Mouse (Mus musculus): ENCODE measurements around the gene Coro6. TPM values are rescaled to one million over a fixed set of nuclear protein-coding genes. Genes with fewer than 3 reads are reported as not detected.
A peak's percentile ranks its signal among the peaks of the same experiment; 100 is the strongest.

The Coro6 gene
- total RNA-seq, 2 experiments from 2014 or later: 82.0 to 90.3 TPM

DNA sequence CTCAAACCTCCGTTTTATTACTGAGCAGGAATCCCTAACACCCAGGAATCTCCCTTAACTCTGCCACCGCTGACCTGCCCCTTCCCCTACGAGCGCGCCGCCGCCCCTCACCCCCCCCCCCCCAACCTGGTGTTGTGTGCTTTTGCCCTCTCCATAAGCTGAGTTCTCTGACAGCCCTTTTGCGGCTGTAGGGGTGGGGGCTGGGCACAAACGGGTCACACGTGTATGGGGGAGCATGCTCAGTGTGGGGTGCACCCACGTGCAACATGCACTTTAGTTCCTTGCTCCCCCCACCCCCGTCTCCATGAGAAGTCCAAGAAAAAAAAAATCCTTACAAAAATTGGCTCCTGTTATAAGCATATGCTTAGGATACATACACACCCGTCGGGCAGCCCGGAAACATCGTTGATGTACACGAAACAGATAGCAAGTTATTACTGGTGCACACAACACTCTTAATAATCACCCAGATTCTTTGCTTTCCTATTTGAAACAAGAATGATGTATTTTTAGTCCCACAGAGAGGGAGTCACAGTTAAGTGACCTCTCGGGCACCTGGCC, 30.2 kb downstream of the Coro6 start:
- DNase-seq (ENCODE audit: low spot score in 2 of 2): no peak

DNA sequence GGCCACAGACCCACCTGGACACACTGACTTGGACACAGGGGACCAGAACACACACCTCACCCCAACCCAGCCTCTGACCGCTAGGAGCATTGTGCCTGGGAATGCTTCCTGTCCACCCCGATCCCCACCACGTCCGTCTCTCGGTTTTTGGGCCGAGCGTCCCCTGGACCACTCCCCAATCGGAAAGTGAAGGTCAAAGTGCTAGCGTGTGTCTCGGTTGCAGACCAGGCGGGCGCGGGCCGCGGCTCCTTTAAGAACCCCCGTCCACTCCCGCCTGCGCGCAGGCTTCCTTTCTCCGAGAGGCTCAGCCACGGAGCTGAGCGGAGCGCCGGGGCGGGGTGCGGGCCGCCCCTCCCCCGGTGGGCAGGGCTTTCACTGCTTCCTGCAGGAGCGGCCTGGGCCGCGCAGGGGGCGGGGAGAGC, 30.7 kb downstream of the Coro6 start:
- peak; percentile 91 to 94 for DNase-seq (ENCODE audit: low spot score in 2 of 2)

DNA sequence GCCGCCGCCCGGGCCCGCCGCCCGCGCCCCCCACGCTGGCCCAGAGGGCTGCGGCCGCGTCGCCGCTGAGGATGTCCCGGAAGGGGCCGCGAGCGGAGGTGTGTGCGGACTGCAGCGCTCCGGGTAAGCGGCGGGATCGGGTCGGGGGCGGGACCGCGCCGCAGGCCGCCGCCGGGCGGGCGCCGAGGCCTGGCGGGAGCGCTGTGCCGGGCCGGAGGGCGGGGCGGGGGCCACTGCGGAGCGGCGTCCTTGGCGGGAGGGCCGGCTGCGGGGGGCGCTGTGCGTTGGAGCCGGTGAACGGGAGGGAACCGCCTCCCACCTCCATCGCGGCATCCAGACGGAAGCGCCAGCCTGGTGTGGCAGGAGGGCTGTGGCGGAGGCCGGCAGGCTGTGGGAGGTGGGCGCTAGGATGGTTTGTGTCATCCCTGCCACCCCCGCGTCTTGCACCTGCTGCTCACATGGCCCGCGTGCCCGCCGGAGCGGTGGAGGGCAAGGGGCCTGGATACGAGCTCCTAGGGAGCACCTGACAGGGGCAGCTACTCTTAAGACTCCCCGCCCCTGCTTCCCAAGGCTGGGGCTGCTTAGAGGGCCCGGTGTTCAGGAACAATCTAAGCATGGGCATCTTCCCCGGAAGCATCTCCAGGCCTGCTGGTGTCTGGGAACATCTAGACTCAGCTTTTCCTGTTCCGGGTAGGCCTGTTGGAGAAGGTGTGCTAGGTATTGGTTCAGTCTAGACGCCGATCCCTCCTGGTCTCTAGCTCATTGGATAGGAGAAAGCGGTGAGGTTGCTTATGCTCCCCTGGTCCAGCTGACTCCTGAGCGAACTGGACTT, 31.5 kb downstream of the Coro6 start, which contains the start of gene Git1:
Gene Git1 (plus strand): TSS at position 51 of the 832 bp plus-strand sequence.
- DNase-seq (ENCODE audit: low spot score in 2 of 2): peak; percentile 48 to 67

DNA sequence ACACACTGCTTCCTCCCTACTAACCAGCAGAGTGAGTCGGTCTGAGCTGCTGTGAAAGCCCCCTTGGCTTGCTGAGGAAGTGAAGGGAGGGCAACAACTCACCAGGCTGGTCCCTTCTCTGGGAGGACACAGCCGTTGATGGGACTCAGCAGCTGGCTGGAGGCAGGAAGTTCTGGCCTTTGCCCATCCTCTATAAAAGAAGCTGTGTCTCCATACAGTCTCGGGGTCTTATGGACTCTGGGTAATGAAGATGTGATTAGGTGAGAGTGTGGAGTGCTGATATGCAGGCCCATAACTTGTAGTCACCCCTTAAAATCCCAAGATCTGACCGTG, 32.1 kb downstream of the Coro6 start:
- no peak for DNase-seq (ENCODE audit: low spot score in 2 of 2)

DNA sequence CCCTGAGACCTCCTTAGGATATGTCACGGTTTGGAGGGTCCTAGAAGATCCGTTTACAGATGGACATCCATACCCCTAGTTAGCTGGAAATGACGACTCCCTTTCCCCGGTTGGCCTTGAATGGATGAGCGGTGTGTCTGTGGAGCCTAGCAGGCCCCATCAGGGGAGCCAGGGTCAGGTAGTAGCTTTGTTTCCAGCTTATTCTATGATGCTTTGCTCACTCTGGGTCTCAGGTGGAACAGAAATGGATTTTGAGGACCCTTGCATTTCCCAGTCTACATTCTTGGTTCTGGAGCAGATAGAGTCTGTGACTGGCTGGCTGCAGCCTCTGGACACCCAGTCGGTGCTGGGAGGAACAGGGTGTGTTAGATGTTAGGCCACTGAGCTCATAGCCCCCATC, 32.6 kb downstream of the Coro6 start:
- no peak for DNase-seq (ENCODE audit: low spot score in 2 of 2)

DNA sequence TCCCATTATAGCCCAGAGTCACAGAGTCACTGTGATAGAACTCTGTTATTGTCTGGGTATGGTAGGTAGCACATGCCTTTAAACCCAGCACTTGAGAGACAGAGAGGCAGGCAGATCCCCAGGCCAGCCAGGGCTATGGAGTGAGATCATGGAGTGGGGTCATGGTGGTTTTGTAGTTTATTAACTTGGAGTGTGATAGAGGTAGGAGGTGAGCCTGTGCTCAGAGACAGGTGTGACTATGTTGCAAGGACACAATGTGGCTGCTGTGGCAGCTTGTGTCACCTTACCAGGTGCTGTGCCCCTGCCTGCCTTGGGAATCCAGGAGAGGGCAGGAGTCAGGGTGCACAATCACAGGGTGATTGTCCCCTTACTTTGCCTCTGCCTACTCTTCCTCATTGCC, 33.3 kb downstream of the Coro6 start:
- no peak for DNase-seq (ENCODE audit: low spot score in 2 of 2)

DNA sequence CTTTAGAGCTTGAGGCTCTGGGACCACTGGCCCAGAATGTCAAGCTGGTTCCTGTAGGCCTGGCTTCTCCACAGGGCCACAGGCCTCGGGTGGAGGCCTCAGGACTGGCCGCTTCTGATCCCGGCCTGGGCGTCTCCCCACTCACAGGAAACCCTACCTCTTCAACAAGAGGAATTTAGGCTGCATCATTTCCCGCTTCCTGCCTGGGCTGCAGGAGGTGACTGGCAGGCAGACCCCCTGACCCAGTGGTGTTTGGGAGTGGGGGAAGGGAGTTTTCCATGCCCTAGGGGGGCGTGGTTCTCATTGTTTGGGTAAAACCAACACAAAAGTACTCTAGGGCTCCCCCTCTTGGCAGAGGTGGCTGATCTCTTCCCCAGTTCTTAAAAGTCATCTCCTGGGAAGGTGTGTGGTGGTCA, 35.1 kb downstream of the Coro6 start:
- DNase-seq (ENCODE audit: low spot score in 2 of 2): no peak

DNA sequence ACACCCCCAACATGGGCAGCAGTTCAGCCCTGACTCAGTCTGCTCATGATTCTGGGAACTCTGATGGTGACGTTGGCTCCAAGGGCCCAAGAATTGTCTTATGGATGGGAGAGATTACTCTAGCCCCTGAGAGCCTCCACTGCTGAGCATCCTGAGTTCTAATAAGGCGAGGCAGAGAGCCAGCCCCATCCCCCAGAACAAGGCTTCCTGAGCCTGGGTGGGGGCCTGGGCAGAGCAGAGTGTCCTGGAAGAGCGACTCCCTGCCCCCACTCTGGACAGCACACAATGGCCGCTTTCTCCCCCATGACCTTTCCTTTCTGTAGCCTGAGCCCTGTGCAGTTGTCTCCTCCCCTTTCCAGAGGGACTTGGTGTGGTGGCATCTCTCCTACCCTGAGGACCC, 35.6 kb downstream of the Coro6 start:
- DNase-seq (ENCODE audit: low spot score in 2 of 2): no peak

DNA sequence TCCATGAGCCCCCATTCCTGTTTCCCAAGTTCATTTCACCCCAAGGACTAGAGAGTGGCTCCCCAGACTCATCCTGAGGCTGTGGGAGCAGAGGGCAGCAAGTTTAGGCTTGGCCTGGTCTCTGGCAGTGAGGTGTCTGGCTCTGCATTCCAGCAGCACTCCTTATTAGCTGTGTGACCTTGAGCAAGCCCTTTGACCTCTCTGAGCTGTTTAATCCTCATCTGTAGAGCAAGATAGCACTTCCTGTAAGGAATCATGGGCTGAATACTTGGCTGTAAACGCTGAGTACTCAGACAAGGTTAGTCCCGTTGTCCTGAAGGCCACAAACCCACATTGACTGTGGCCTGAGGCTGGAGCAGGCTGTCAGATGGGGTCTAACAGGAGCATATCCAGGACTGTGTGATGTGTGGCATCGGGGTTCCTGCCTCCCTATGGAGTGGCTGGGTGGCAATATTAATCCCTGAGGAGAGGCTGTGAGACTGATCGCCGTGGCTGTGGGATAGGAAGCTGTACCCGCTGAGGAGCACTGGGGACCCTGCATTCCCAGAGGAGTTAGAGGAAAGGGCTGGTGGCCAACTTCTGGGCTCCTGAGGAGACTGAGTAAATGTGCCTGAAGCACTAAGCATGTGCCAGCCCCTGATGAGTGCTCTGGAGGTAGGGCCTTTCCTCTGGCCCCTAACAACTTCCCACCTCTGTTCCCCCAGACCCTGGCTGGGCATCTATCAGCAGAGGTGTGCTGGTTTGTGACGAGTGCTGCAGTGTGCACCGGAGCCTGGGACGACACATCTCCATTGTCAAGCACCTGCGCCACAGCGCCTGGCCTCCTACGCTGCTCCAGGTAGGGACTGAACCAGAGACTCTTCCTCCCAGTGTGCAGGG, 36.3 kb downstream of the Coro6 start:
- DNase-seq (ENCODE audit: low spot score in 2 of 2): no peak

DNA sequence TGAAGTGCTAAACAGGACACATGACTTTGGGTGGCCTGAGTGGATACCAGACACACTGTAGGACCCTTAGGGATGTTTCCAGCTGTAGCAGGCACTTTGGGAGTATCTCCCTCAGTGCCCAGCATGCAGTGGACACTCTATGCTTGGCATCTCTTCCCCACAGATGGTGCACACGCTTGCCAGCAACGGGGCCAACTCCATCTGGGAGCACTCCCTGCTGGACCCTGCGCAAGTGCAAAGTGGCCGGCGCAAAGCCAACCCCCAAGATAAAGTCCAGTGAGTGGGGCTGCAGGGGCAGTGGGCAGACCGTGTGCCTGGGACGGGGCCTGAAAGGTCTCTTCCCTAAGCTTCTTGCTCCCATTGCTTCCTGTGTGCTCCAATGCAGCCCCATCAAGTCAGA, 37.1 kb downstream of the Coro6 start:
- DNase-seq (ENCODE audit: low spot score in 2 of 2): no peak

DNA sequence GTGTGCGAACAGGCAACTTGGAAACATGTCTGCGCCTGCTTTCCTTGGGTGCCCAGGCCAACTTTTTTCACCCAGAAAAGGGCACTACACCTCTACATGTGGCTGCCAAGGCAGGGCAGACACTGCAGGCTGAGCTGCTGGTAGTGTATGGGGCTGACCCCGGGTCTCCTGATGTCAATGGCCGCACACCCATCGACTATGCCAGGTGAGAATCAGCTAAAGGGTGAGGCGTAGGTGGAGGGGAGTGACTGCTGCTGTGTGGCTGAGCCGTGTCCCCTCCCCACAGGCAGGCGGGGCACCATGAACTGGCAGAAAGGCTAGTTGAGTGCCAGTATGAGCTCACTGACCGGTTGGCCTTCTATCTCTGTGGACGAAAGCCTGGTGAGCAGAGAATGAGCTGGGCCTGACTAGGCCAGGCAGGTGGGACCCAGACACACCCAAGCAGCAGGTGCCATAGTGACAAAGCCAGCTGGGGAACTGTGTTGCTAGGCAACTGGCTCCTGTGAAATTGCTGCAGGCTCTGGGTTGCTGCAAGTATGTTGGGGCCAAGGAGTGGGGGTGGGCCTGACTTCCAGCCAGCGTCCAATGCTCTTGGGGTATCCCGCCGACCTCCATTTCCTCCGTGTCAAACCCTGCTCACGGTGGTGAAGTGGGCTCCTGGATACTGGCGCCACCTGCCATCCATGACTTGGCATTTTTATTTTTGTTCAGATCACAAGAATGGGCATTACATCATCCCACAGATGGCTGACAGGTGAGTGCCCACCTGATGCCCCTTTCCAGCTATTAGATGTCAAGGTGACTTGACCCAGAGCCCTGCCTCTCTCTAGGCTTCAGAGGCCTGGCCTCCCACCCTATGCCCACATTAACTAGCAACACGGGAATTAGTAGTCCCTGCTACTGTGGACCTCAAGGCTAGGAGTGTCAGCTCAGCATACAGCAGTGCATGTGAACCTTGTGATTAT, 38.4 kb downstream of the Coro6 start:
- no peak for DNase-seq (ENCODE audit: low spot score in 2 of 2)

DNA sequence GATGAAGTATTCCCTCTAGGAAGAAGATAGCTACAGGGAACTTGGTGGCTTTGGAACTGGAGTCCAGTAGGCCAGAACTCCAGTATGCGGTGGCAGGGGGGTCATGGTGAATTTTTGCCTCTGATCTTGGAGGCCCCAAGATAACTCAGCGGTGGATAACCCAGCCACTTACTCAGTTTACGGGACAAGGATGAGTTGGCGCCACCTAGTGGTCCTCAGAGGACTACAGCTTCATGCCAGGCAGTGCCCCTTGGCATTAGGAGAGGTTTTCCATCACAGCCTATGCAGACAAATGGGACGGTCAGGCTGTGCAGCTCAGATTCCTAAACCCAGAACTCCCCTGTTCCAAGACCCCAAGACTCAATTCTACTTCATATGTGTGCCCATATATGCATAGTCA, 39.2 kb downstream of the Coro6 start:
- DNase-seq (ENCODE audit: low spot score in 2 of 2): peak in 1 of 2 experiments; percentile 73

DNA sequence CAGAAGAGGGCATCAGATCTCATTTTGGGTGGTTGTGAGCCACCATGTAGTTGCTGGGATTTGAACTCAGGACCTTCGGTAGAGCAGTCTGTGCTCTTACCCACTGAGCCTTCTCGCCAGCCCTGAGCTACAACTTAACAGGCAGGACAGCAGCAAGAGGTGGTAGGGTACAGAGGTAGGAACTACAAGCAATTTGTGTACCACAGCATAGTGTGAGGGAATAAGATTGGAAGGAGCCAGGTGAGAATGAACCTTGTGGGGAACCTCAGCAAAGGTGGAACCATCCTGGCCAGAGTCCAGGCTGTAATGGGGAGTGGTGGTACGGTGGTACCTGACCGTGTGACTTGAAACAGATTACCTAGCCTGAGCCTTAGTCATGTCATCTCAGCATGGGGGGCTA, 39.8 kb downstream of the Coro6 start:
- no peak for DNase-seq (ENCODE audit: low spot score in 2 of 2)

DNA sequence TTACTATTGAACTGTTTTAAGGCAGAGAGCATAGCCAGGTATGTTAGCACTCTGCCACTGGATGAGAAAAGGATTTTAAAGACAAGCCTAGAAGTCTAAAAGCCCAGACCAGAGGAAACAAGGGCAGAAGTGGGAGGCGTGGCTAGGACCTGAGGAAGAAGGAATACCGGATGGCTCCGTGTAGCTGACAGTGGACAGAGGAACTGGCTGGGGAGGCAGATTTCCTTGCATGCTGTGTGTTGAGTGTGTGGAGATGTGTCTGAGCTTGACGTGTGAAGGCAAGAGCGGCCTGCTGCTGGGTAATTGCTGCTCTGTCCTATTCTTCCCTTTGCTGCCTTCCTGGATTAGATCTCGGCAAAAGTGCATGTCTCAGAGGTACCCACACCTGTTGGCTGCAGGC, 40.3 kb downstream of the Coro6 start:
- DNase-seq (ENCODE audit: low spot score in 2 of 2): no peak

DNA sequence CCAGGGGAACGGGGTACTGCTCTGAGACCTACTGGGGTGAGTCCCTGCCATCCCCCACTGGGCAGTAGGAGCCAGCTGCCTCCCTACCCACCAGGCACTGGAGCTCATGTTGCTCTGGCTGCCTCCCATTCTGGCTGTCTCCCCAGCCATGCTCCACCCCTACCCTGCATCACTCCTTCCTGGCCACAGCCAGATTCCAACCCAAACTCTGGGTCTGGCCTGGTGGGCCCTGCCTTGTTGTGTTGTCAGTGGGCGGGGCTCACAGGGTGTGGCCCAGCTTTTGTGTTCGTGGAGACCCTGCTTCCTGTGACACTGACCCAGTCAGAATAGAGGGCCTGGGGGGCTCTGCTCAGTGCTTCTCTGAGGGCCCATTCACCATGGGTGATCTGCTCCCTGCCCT, 41.3 kb downstream of the Coro6 start:
- no peak for DNase-seq (ENCODE audit: low spot score in 2 of 2)

DNA sequence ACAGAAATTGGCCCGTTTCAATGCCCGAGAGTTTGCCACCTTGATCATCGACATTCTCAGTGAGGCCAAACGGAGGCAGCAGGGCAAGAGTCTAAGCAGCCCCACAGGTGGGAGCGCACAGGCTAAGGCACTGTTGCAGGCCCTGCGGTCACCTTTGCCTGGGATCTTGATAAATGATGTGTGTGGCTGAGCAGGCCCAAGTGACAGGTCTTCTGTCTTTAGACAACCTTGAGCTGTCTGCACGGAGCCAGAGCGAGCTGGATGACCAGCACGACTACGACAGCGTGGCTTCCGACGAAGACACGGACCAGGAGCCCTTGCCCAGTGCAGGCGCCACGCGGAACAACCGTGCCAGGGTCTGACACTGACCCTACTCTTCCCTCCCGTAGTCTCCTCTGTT, 42.2 kb downstream of the Coro6 start:
- DNase-seq (ENCODE audit: low spot score in 2 of 2): no peak

DNA sequence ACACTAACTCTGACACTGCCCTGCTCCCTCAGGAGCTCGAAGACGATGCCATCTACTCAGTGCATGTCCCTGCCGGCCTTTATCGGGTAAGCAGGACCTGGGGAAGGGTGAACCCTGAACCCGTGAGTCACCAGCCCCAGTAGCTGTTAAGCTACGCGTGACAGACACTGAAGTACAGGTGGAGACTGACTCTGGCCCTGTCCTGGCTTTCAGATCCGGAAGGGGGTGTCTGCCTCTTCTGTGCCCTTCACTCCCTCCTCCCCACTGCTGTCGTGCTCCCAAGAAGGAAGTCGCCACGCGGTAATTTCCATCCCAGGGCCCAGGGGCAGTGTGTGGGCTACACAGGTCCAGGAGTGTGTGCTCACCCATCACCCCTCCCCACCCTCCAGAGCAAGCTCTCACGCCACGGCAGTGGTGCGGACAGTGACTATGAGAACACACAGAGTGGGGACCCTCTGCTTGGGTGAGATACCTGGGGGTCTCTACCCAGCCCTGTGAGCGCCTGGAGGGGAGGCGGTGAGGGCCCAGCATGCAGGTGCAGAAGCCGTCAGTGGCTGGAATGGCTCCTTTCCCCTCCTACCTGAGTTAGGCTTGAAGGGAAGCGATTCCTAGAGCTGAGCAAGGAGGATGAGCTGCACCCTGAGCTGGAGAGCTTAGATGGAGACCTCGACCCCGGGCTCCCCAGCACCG, 43.2 kb downstream of the Coro6 start:
- no peak for DNase-seq (ENCODE audit: low spot score in 2 of 2)

DNA sequence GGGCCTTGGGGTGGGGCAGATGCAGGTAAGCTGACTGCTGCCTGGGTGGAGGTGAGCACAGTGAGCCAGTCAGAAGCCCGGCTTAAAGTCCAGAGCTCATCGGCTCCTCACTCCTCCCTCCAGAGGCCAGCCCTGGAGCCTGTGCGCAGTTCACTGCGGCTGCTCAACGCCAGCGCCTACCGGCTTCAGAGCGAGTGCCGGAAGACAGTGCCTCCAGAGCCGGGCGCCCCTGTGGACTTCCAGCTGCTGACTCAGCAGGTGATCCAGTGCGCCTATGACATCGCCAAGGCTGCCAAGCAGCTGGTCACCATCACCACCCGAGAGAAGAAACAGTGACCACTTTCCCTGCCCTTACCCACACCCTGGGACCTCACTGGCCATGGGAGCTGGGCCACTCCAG, 44.1 kb downstream of the Coro6 start:
- DNase-seq (ENCODE audit: low spot score in 2 of 2): no peak

DNA sequence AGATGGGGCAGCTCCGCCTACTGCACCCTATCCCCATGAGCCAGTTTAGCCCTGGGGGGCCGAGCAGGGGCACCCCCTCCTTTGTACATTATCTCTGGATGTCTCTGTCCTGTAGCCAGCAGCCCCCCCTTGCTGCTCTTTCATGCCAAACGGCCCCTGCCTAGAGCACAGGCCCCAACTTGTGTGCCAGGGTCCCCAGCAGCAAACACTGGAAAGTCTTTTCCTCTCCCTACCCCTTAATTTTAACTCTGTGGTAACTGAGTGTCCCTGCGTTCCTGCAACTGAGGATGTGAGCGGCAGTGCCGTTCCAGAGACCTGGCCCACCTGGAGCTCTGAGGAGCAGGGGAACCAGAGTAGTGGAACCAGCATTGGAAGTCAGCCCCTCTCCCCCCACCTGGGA, 44.7 kb downstream of the Coro6 start:
- no peak for DNase-seq (ENCODE audit: low spot score in 2 of 2)

DNA sequence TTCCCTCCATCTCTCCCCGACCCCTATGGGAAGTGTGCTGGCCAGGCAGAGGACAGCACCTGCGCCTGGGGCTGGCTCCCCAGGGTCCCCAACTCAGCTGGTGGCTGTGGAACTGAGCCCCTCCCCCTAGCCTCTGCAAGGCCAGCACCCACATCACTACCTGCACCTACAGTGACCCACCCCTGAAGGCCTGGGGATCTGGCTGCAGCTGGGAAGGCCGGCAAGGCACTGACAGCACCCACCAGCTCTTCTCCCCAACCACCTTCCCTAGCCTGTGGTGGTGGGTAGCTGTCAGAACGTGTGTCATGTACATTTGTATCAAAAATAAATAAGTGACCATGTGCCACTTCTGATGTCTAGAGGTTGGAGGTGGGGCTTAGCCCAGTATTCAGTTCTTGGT, 45.2 kb downstream of the Coro6 start:
- no peak for DNase-seq (ENCODE audit: low spot score in 2 of 2)

Measured in gastrocnemius, postnatal 4 days (tissue).